ENCODE assay signal across 26 mouse cellular contexts in genomic region chr11:50373086-50373485, GRCm38 (mm10). TPM values are rescaled to one million over a fixed set of nuclear protein-coding genes. Genes with fewer than 3 reads are reported as not detected.
DNase-seq lines count a peak whose midpoint lies in the region; ATAC-seq lines count a peak whose summit lies in the region.
"Had no signal": no experiment of that assay in that cellular context is flagged by ENCODE, and none has a peak within 500 bp of the region (broad histone marks: within the 10 kb centered on the region; RNA-seq: fewer than 3 reads in every experiment).

No protein-coding gene starts in this region.

- H3K36me3 ChIP-seq in kidney, embryonic 14.5 days (ENCODE audit: control insufficient read depth, insufficient read depth, low read length) = no peaks in the 10 kb centered on the region
- H3K36me3 ChIP-seq: embryonic facial prominence, embryonic 13.5 days; embryonic facial prominence, embryonic 15.5 days; forebrain, embryonic 10.5 days; forebrain, embryonic 15.5 days had no signal

- H3K4me1 ChIP-seq in kidney, embryonic 14.5 days (ENCODE audit: control insufficient read depth, insufficient read depth, low read length) = peaks cover 7% of the 10 kb centered on the region; the same call in 1 of the 2 replicates

- no peak overlapping the region for H3K4me3 ChIP-seq in kidney, embryonic 14.5 days (ENCODE audit: low read length)
- H3K4me3 ChIP-seq: embryonic facial prominence, embryonic 13.5 days; embryonic facial prominence, embryonic 15.5 days; erythroblast, embryonic 14.5 days; forebrain, embryonic 10.5 days; forebrain, embryonic 13.5 days; forebrain, embryonic 15.5 days had no signal

- DNase-seq in heart, adult 11 months = peak; percentile 75
- DNase-seq in heart, postnatal 36 days = no peak
- peak; percentile 0 for DNase-seq in kidney, postnatal 10 days
- DNase-seq in right cerebral cortex, postnatal 10 days (ENCODE audit: low spot score in 2 of 2) = peak; percentile 3 to 19
- DNase-seq in right cerebral cortex, postnatal 36 days (ENCODE audit: low spot score in 2 of 2) = no peak
- DNase-seq: adrenal gland, postnatal 10 days; adrenal gland, postnatal 25 days; cerebellum, adult 11 months; cerebellum, adult 18-20 months; cerebellum, adult 8-10 months; cerebellum, adult 9-11 months; cerebellum, postnatal 14 days; cerebellum, postnatal 36 days; embryo, embryonic 11 days had no signal

- intact Hi-C loops in heart, postnatal 36 days (cut with DNase I) = no loop called here

- H3K27ac ChIP-seq in kidney, embryonic 14.5 days (ENCODE audit: low read depth, low read length) = no peak overlapping the region
- H3K27ac ChIP-seq: embryonic facial prominence, embryonic 13.5 days; embryonic facial prominence, embryonic 15.5 days; forebrain, embryonic 10.5 days; forebrain, embryonic 13.5 days; forebrain, embryonic 15.5 days had no signal

- H3K4me2 ChIP-seq in kidney, embryonic 14.5 days (replicated peaks; ENCODE audit: low read depth, low read length) = no peak overlapping the region
- H3K4me2 ChIP-seq: embryonic facial prominence, embryonic 13.5 days; embryonic facial prominence, embryonic 15.5 days; forebrain, embryonic 13.5 days; forebrain, embryonic 15.5 days had no signal

- no peaks in the 10 kb centered on the region for H3K27me3 ChIP-seq in kidney, embryonic 14.5 days (ENCODE audit: control insufficient read depth, insufficient read depth, low read length)
- H3K27me3 ChIP-seq: embryonic facial prominence, embryonic 13.5 days; embryonic facial prominence, embryonic 15.5 days; forebrain, embryonic 13.5 days; forebrain, embryonic 15.5 days had no signal

- ATAC-seq in kidney, embryonic 14.5 days (ENCODE audit: low FRiP score, low TSS enrichment) = no peak
- ATAC-seq: forebrain, embryonic 13.5 days; forebrain, embryonic 15.5 days had no signal

- H3K9ac ChIP-seq in kidney, embryonic 14.5 days (ENCODE audit: low read depth, low read length) = no peak overlapping the region
- H3K9ac ChIP-seq: embryonic facial prominence, embryonic 13.5 days; embryonic facial prominence, embryonic 15.5 days; forebrain, embryonic 13.5 days; forebrain, embryonic 15.5 days had no signal

- H3K9me3 ChIP-seq in kidney, embryonic 14.5 days (ENCODE audit: control insufficient read depth, low read length) = no peaks in the 10 kb centered on the region
- H3K9me3 ChIP-seq: embryonic facial prominence, embryonic 13.5 days; embryonic facial prominence, embryonic 15.5 days; forebrain, embryonic 10.5 days; forebrain, embryonic 13.5 days; forebrain, embryonic 15.5 days had no signal

RNA-seq across cellular contexts. Expression of gene Hnrnph1, which starts 3.7 kb away (rescaled TPM):
- total RNA-seq in heart, postnatal 36 days (2021) = 100 to 1,000 TPM in 1 of 2 experiments, 10 to 100 TPM in 1; 97.8 to 106 TPM
- polyA plus RNA-seq in kidney, embryonic 14.5 days (2014; fragmentation: Nextera tagmentation; extraction: Ambion mirVana) = 598 and 606 TPM in 2 replicates

RNA-seq across cellular contexts. Expression of gene Cby3, which starts 18.8 kb away (rescaled TPM):
- total RNA-seq in heart, postnatal 36 days (2021) = not detected
- polyA plus RNA-seq in kidney, embryonic 14.5 days (2014; fragmentation: Nextera tagmentation; extraction: Ambion mirVana) = 0.79 and 1.1 TPM in 2 replicates
- total RNA-seq: adrenal gland, adult 2 months; adrenal gland, postnatal 10 days; adrenal gland, postnatal 25 days; adrenal gland, postnatal 4 days; common myeloid progenitor, adult 5-6 weeks had no signal
- polyA plus RNA-seq: adrenal gland, adult 2 months; C2C12; embryonic facial prominence, embryonic 11.5 days; erythroblast, embryonic 14.5 days had no signal

RNA-seq across cellular contexts. Expression of gene Canx, which starts 47.6 kb away (rescaled TPM):
- total RNA-seq in heart, postnatal 36 days (2021) = 100 to 1,000 TPM; 301 to 316 TPM
- 237 and 277 TPM in 2 replicates for polyA plus RNA-seq in kidney, embryonic 14.5 days (2014; fragmentation: Nextera tagmentation; extraction: Ambion mirVana)

RNA-seq across cellular contexts. Expression of gene Rufy1, which starts 57.8 kb away (rescaled TPM):
- total RNA-seq in heart, postnatal 36 days (2021) = 10 to 100 TPM; 29.8 to 29.9 TPM
- polyA plus RNA-seq in kidney, embryonic 14.5 days (2014; fragmentation: Nextera tagmentation; extraction: Ambion mirVana) = 20.8 and 29.3 TPM in 2 replicates

Comparison
In these comparisons a context has a peak if more than half of its experiments do, and no peak if none do; other contexts are left out.
1. DNase-seq: peak in heart, adult 11 months (single experiment), kidney, postnatal 10 days (single experiment) and right cerebral cortex, postnatal 10 days (2 of 2); none in heart, postnatal 36 days (0 of 2) and right cerebral cortex, postnatal 36 days (0 of 2).